Mouse (Mus musculus): Measurements from ENCODE around the gene Ppil1.

DNA sequence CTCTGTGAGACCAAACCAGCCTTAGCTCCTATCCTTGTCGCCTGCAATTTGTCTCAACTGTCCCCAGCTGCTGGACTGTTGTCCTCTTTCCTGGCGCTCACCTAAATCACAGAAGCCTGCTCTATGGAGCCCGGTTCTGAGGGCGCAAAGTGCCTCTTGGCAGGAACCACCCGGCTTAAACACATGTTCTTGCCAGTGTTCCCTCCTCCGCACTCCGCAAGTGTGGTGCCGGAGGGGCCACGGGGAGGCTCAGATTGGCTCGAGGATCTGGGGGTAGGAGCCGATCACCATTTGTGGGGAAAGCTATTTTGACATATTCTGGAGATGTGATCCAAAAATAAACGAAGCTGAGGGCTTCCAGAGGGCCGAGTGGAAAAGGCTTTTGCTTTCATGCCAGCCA lies 16.1 kb downstream of the Ppil1 start:
- TF ChIP-seq TAL1 (IDR thresholded peaks at IDR 0.05; ENCODE audit: low read length) = no peak
- no peak for TF ChIP-seq GATA1 (IDR thresholded peaks at IDR 0.05; ENCODE audit: low read length)
